Mouse (Mus musculus) myocyte (in vitro differentiated cells): ENCODE results near the gene Zic2.

ENCODE experiments used
- E2F4 ChIP-seq: IDR thresholded peaks from one replicate; pipeline ENCODE4 v1.6.1; 2011; ENCODE audit warnings: mild to moderate bottlenecking, control low read depth, moderate library complexity; ENCODE audit not compliant: insufficient read depth
- MAX ChIP-seq: IDR thresholded peaks from one replicate; pipeline ENCODE4 v1.6.1; 2011; ENCODE audit warnings: low read depth, mild to moderate bottlenecking, control low read depth

DNA sequence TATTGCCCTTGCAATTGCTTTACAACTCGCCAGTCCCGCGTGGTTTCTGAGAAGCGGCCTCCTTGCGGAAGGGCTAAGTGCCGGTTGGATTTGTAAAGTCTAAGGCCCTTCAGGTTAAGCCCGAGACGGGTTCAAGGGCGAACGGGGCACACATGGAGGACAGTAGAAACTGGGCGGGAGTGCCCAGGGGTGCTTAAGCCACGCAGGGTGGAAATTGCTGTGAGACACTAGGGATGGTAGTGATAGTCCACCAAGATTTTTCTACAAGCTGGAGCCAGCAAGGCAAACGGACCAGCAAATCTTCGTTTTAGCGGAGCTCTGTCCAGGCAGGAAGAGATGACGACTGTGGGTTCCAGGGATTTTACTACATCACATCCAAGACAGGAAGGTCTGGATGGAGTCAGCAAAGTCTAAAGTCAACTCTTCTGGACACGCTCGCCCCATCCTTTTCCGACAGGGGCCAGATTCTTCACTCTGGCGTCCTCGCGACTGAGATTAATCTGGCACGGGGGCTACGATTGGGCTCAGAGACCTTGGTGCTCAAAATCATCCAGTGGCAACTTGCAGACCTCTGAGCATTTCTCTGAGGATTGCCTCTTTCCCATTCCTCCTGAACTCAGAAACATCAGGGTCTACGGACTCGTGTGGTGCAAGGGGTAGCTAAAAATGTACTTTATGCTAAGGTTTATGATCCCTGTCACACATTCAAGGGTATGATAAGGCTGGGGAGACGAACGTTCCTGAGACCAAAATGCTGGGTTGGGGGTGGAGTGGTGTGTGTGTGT is 6.1 kb upstream of the Zic2 start:
- TF ChIP-seq MAX (no peak), E2F4 (no peak)
